Mouse (Mus musculus): ENCODE data around the gene Ift57. TPM values are rescaled to one million over a fixed set of nuclear protein-coding genes. Genes with fewer than 3 reads are reported as not detected.
A peak's percentile ranks its signal among the peaks of the same experiment; 100 is the strongest.

Ift57 gene
- polyA plus RNA-seq, 1 experiment from 2014 or later: 32.9 TPM

- no peak overlapping the region for H3K9ac ChIP-seq (replicated peaks; ENCODE audit: low read length)
- H3K27ac ChIP-seq (replicated peaks; ENCODE audit: low read depth, low read length): no peak overlapping the region
- ATAC-seq (replicated peaks; ENCODE audit: insufficient number of reproducible peaks, low FRiP score, low TSS enrichment, low read depth) (no peak), DNase-seq (ENCODE audit: low spot score) (no peak)
- H3K4me2 ChIP-seq (ENCODE audit: low read depth, low read length): no peak overlapping the region
- H3K36me3 ChIP-seq (replicated peaks; ENCODE audit: control insufficient read depth, insufficient read depth, low read depth, low read length): no peaks in the 10 kb centered on the region
- no peaks in the 10 kb centered on the region for H3K9me3 ChIP-seq (replicated peaks; ENCODE audit: control insufficient read depth, low read length)
- H3K4me3 ChIP-seq (ENCODE audit: low read depth, low read length): no peak overlapping the region
- no peaks in the 10 kb centered on the region for H3K27me3 ChIP-seq (ENCODE audit: control insufficient read depth, insufficient read depth, low read length)
- 82% methylated on average over 18 of the region's 18 CpGs for WGBS
- H3K4me1 ChIP-seq (ENCODE audit: control insufficient read depth, insufficient read depth, low read length): no peaks in the 10 kb centered on the region
Measured at GRCm38 (mm10) chr16:49807862-49808430, 108.9 kb downstream of the Ift57 start.

GRCm38 (mm10) chr16:49811897-49812296, 112.9 kb downstream of the Ift57 start:
- DNase-seq (ENCODE audit: low spot score) (no peak), ATAC-seq (replicated peaks; ENCODE audit: insufficient number of reproducible peaks, low FRiP score, low TSS enrichment, low read depth) (no peak)
- H3K4me3 ChIP-seq (ENCODE audit: low read depth, low read length): no peak overlapping the region
- 79% methylated on average over 2 of the region's 2 CpGs for WGBS
- no peaks in the 10 kb centered on the region for H3K9me3 ChIP-seq (replicated peaks; ENCODE audit: control insufficient read depth, low read length)
- H3K4me2 ChIP-seq (ENCODE audit: low read depth, low read length): no peak overlapping the region
- H3K36me3 ChIP-seq (replicated peaks; ENCODE audit: control insufficient read depth, insufficient read depth, low read depth, low read length): no peaks in the 10 kb centered on the region
- no peaks in the 10 kb centered on the region for H3K4me1 ChIP-seq (ENCODE audit: control insufficient read depth, insufficient read depth, low read length)
- H3K27ac ChIP-seq (replicated peaks; ENCODE audit: low read depth, low read length): no peak overlapping the region
- H3K9ac ChIP-seq (replicated peaks; ENCODE audit: low read length): no peak overlapping the region
- H3K27me3 ChIP-seq (ENCODE audit: control insufficient read depth, insufficient read depth, low read length): no peaks in the 10 kb centered on the region

GRCm38 (mm10) chr16:49812821-49813616, 114.0 kb downstream of the Ift57 start:
- Histone ChIP-seq H3K27ac (replicated peaks; ENCODE audit: low read depth, low read length) (no peak overlapping the region), H3K27me3 (ENCODE audit: control insufficient read depth, insufficient read depth, low read length) (no peaks in the 10 kb centered on the region), H3K9me3 (replicated peaks; ENCODE audit: control insufficient read depth, low read length) (no peaks in the 10 kb centered on the region), H3K4me2 (ENCODE audit: low read depth, low read length) (no peak overlapping the region), H3K4me3 (ENCODE audit: low read depth, low read length) (no peak overlapping the region), H3K36me3 (replicated peaks; ENCODE audit: control insufficient read depth, insufficient read depth, low read depth, low read length) (no peaks in the 10 kb centered on the region), H3K4me1 (ENCODE audit: control insufficient read depth, insufficient read depth, low read length) (no peaks in the 10 kb centered on the region), H3K9ac (replicated peaks; ENCODE audit: low read length) (no peak overlapping the region)
- peak; percentile 84 for ATAC-seq (replicated peaks; ENCODE audit: insufficient number of reproducible peaks, low FRiP score, low TSS enrichment, low read depth)
- WGBS: 39% methylated on average over 10 of the region's 10 CpGs
- peak; percentile 79 for DNase-seq (ENCODE audit: low spot score)

GRCm38 (mm10) chr16:49814419-49814818, 115.4 kb downstream of the Ift57 start:
- 0 out of 2 replicates have a peak, but pooled peaks have one; percentile 46 for ATAC-seq (replicated peaks; ENCODE audit: insufficient number of reproducible peaks, low FRiP score, low TSS enrichment, low read depth)
- Histone ChIP-seq H3K36me3 (replicated peaks; ENCODE audit: control insufficient read depth, insufficient read depth, low read depth, low read length) (no peaks in the 10 kb centered on the region), H3K27me3 (ENCODE audit: control insufficient read depth, insufficient read depth, low read length) (no peaks in the 10 kb centered on the region), H3K27ac (replicated peaks; ENCODE audit: low read depth, low read length) (no peak overlapping the region), H3K9ac (replicated peaks; ENCODE audit: low read length) (no peak overlapping the region), H3K4me2 (ENCODE audit: low read depth, low read length) (no peak overlapping the region), H3K4me3 (ENCODE audit: low read depth, low read length) (no peak overlapping the region), H3K9me3 (replicated peaks; ENCODE audit: control insufficient read depth, low read length) (no peaks in the 10 kb centered on the region), H3K4me1 (ENCODE audit: control insufficient read depth, insufficient read depth, low read length) (no peaks in the 10 kb centered on the region)
- DNase-seq (ENCODE audit: low spot score): no peak
- WGBS: 52% methylated on average over 4 of the region's 4 CpGs

Other genes starting within 250 kb of the Ift57 start
- 48.5 and 50.3 TPM in 2 replicates for gene Cd47, start 101.3 kb downstream of the Ift57 start, polyA plus RNA-seq (2014; fragmentation: Nextera tagmentation; extraction: Ambion mirVana)